Mouse (Mus musculus) frontal cortex, adult 2 months (tissue): ENCODE results near the gene Siva1. TPM values are rescaled to one million over a fixed set of nuclear protein-coding genes. Genes with fewer than 3 reads are reported as not detected.

ENCODE experiments used
- DNase-seq, 2 experiments: peaks; one replicate each; pipeline ENCODE4 v3.0.0; 2022; ENCODE audit warnings: low spot score in 1 of 2; ENCODE audit errors: extremely low spot score in 1 of 2
- polyA plus RNA-seq: library from polyadenylated mRNA; depleted of rRNA; stranded (reverse); fragments of >200 nt; gene quantifications from 2 replicates; pipeline ENCODE4 v1.2.3, GENCODE M21; 2012

The Siva1 gene
- polyA plus RNA-seq, 1 experiment: 24.4 TPM

- no peak for DNase-seq
These were observed 24.0 kb upstream of the Siva1 start for GRCm38 (mm10) chr12:112620354-112621061.

- no peak for DNase-seq
These were observed 22.6 kb upstream of the Siva1 start for GRCm38 (mm10) chr12:112621900-112622299.

GRCm38 (mm10) chr12:112623742-112624141 is 20.7 kb upstream of the Siva1 start:
- DNase-seq: peak in 1 of 2 experiments; percentile 87

GRCm38 (mm10) chr12:112625700-112626099 is 18.8 kb upstream of the Siva1 start:
- no peak for DNase-seq

GRCm38 (mm10) chr12:112626455-112626854 is 18.0 kb upstream of the Siva1 start:
- DNase-seq: no peak

GRCm38 (mm10) chr12:112627097-112627881 is 17.2 kb upstream of the Siva1 start:
- no peak for DNase-seq

GRCm38 (mm10) chr12:112628197-112628596 is 16.3 kb upstream of the Siva1 start:
- no peak for DNase-seq

- DNase-seq: no peak
These were observed 15.4 kb upstream of the Siva1 start for GRCm38 (mm10) chr12:112628928-112629721.

GRCm38 (mm10) chr12:112630029-112630428 is 14.4 kb upstream of the Siva1 start:
- DNase-seq: no peak

GRCm38 (mm10) chr12:112630796-112631195 is 13.7 kb upstream of the Siva1 start:
- DNase-seq: no peak

- no peak for DNase-seq
These were observed 13.0 kb upstream of the Siva1 start for GRCm38 (mm10) chr12:112631472-112631871.

- no peak for DNase-seq
These were observed 12.2 kb upstream of the Siva1 start for GRCm38 (mm10) chr12:112632084-112632777.

GRCm38 (mm10) chr12:112632907-112633306 is 11.6 kb upstream of the Siva1 start:
- DNase-seq: no peak

- DNase-seq: no peak
These were observed 10.8 kb upstream of the Siva1 start for GRCm38 (mm10) chr12:112633686-112634085.

- no peak for DNase-seq
These were observed 5.0 kb upstream of the Siva1 start for GRCm38 (mm10) chr12:112639526-112639925.

GRCm38 (mm10) chr12:112643126-112643525 is 1.4 kb upstream of the Siva1 start:
- DNase-seq: no peak

GRCm38 (mm10) chr12:112644855-112645506 is 502 bp downstream of the Siva1 start:
- DNase-seq: peak in 1 of 2 experiments; percentile 41

- DNase-seq: no peak
These were observed 1.7 kb downstream of the Siva1 start for GRCm38 (mm10) chr12:112646139-112646538.

GRCm38 (mm10) chr12:112648081-112648480 is 3.6 kb downstream of the Siva1 start:
- DNase-seq: no peak
